Mouse (Mus musculus) neutrophil, adult 5-6 weeks (primary cell): ENCODE data around the gene Ninl. TPM values are rescaled to one million over a fixed set of nuclear protein-coding genes. Genes with fewer than 3 reads are reported as not detected.
A peak's percentile ranks its signal among the peaks of the same experiment; 100 is the strongest.

Experiments used
- ATAC-seq: fragments of 151-379, 151-347 bp; 2 replicates; pipeline ENCODE4 v1.8.0; 2017; ENCODE audit warnings: mild to moderate bottlenecking, moderate TSS enrichment; ENCODE audit not compliant: insufficient number of reproducible peaks, poor library complexity, low FRiP score, severe bottlenecking; ENCODE audit errors: extremely low read depth
- total RNA-seq: library from RNA; stranded (forward); fragments of 200-1000 nt; gene quantifications from 2 replicates; pipeline ENCODE4 v1.2.3, GENCODE M21; 2017

The Ninl gene
- total RNA-seq, 1 experiment from 2014 or later: 0.12 TPM

DNA sequence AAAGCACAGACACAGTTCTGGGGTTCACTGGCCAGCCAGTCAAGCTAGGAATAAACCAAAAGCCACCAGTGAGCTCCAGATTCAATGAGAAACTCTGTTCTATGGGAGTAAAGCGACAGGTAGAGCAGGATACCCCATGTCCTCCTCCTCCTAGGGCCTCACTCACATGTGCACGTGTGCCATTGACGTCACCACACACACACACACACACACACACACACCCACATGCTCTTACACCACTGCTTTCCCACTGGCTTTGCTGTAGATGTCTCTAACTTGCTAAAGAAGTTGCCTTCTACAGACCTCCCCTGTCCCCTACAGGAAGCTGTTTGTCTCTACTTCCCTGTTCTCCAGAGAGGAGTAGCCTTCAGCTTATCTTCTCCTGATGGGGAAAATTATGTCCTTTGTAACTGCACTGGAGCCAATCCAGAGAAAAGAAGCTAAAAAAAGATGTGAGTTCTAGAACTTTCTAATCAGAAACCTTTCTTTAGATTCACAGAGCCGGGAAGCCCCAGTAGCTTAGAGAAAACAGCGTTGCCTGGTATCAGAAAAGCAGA lies 37.5 kb downstream of the Ninl start:
- ATAC-seq: no peak

DNA sequence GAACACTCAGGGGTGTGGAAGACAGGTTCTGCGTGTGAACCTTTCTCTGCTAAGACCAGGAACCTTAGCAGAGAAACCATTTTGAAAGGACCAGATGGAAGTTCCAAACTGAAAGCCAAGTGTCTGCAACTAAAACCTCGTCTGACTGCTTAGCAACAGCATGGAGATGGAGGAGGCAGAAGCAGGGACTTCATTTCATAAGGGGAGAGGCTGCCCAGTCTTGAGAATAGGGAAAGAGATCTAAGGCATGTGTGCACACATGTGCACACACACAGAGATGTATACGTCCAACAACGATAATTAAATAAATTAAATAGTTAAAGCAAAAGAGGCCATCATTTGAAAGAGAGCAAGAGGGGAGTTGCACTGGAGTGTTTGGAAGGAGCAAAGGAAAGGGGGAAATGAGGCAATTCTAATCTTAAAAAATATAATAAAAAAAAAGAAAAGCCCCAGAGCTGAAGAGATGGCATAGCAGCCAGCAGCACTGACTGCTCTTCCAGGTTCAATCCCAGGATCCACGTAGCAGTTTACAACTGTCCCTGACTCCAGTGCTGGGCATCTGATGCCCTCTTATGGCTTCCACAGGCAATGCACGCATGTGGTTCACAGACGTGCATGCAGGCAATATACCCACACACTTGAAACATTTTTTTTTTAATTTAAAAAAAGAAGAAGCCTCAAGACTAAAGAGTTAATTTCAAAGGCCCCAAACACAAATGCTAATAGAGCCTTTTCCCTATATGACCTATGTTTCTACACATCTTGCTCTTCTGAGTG lies 38.6 kb downstream of the Ninl start:
- 0 out of 2 replicates have a peak, but pooled peaks have one; percentile 50 for ATAC-seq

DNA sequence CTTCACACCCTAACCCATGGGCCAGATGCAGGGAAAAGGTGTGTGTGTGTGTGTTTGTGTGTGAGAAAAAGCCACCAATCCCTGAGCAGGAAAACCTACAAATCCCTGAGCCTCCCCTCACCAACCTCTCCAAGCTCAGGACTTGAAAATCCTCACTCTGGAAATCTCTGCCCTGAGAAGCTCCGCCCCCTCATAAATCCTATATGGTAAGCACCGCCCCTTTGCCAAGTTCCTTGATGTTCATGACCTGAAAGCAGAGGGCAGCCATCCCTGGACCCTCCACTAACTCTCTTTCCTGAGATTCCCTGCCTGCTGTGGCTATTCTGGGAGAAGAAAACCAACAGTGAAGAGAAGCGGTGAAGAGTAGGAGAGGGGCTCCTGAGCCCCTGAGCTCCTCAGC lies 40.2 kb downstream of the Ninl start:
- ATAC-seq: no peak

DNA sequence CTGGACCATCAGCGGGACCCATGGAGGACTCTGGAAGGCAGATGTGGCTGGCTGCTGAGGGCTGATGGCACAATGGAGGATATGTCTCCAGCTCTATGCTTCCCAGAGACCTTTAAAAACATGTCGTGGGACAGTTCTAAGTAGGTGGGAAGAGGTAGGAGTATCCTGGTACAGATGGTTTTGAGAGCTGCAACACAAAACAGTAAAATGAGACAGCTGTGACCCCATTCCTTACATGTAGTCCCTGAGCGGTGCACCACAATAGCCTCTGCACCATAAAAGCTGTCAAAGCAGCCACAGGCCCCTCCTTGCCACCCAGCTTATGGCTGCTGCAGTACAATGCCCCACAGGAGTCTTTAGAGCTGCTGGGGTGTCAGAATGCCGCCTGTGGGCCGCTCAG lies 41.6 kb downstream of the Ninl start:
- ATAC-seq: no peak

DNA sequence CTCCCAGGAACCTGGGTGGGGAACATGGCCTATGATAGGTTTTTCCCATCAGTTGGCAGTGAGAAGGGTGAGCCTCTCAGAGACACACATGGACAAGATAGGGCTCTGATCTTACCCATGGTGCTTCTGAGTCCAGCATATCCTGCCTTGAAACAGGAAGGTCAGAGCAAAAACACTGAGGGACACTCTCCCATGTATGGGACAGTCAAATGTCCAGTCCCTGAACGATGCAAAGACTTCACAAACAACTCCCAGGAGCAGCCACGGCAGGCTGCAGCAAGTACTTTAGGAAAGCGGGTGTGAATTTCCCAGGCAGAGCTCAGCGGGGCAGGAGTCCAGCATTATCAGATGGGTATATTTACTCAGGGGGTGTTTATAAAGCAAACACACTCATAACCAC lies 43.9 kb downstream of the Ninl start:
- no peak for ATAC-seq

DNA sequence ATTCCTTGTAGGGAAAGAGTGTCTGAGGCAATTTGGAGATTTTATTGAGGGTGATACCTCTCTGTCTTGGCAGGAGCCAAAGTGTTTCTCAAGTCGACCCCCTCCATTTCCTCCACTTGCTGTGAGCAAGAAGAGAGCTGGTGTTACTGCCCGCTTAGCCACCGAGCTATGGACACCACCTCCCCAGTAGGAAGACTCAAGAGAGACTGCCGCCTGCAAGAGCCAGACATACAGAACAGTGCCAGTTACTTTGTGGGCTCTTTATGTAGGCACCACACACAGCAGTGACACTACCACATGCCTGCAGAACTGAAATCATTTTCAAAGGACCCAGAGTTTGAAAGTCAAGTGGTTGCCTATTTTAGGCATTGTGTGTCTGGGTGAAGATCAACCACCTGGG lies 48.1 kb downstream of the Ninl start:
- no peak for ATAC-seq

DNA sequence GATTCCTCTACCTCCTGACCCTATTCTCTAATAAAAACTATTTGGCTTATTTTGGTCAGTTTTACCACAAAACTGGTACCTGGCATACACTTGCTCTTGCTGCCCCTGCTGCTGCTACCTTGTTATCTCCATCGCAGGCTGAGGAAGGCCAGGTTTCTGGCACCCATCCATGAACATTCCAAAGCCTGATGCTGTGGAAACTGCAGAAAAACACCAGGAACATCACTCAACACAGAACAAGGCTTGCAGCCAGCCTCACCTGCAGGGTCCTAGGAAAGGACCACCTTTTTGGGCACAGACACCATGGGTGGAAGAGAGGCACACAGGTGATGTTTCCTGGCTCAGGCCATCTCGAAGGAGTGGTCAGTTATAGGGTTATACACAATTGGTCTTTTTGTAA lies 48.7 kb downstream of the Ninl start:
- ATAC-seq: no peak

DNA sequence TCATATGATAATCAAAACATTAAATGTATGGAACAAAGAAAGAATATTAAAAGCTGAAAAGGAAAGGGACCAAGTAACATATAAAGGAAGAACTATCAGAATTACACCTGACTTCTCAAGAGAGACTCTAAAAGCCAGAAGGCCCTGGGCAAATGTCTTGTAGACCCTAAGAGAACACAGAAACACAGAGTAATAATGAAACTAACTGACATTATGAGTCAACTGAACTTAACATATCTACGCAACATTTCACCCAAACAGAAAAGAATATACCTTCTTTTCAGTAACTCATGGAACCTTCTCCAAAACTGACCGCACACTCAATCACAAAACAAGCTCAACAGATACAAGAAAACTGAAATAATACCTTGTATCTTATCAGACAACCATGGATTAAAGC lies 53.8 kb downstream of the Ninl start:
- no peak for ATAC-seq

DNA sequence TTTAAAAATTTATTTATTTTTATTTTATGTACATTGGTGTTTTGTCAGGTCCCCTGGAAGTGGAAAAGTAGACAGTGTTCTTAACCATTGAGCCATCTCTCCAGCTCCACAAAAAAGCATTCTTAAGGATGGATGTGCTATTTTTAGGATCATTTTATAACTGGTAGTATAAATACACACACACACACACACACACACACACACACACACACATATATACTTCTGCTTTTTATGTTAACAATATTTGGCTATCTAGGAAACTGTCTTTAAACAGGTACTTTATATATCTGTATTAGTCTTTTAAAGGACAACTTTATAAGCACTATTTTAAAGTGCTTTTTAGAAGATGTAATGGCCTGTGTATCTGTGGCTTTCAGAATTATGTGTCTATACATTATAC lies 57.1 kb downstream of the Ninl start:
- no peak for ATAC-seq

DNA sequence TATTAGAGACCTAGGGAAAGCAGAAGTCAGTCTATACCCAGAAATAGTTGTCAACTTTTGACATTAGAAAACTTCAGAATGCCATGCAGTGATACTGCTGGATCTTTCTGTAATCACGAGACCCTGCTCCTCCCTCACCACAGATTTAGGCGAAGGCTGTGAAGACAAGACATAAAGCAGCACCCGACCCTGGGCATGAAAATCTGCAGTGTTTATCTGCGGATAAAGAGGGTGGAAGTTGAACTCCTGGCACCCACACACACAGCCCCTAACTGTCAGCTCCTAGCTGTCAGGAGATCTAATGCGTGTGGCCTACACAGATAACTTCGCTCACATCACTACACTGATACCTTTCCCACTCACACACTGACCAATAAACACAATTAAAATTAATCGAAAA lies 57.7 kb downstream of the Ninl start:
- ATAC-seq: no peak

DNA sequence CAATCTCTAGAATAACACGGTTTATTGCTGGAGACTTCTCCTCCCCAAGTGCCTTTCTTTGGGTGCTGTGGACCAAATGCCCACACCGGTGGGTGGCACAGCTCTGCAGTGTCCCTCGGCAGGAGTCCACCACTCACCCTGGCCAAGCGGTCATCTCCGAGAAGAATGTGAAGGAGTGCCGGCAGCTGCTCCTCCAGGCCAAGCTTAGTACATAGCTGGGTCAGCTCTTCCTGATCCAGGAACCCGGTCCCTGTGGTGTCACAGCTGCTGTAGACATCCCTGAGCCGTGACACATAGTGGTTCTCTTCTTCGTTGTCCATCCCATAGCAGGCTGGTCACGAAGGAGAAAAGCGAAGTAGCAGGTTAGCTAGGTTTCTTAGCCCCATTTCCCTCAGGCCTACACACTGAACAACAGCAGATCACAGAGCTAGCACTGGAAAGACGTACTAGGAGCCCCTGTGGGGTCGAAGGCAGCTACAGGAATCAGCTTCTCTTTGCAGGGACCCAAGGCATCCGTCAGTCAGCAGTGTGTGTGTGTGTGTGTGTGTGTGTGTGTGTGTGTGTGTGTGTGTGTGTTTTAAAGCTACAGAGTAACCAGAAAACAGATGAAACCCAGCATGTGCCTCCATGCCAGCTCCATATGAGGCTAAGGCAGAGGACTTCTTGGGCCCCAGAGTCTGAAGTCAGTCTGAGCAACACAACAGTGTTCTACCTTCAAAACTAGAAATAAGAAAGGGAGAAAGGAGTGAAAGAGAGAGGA lies 59.1 kb downstream of the Ninl start:
- no peak for ATAC-seq

DNA sequence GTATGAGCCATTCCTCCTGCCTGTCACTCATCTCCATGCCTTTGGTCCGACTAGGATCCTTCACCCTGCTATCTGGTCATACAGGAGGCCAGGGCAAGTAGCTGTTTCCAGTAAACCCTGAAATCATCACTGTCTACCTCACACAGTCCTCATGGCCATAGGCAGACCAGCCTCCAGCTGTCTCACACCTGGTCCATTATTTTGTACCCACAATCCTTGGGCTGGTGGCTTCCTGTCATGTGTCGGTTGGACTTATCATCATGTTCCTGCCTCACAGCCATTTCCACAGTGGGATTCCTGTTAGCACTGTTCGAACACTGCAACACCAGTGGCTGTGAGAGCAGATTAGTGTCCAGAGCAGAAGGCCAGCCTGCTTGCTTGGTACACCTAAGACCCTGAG lies 60.4 kb downstream of the Ninl start:
- no peak for ATAC-seq

DNA sequence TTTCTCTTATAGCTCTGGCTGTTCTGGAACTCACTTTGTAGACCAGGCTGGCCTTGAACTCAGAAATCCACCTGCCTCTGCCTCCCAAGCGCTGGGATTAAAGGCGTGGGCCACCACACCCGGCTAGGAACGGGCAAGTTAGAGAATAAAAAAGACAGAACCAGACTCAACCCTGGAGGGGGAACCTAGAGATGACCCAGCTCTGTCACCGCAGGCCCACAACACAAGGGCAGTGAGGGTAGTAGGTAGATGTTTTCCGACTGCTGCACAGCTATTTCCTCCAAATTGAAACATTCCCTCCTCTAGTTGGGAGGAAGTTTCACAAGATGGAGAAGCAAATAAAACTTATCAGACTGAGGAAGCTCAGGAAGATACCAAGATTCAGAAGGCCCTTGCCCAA lies 61.5 kb downstream of the Ninl start:
- ATAC-seq: no peak

DNA sequence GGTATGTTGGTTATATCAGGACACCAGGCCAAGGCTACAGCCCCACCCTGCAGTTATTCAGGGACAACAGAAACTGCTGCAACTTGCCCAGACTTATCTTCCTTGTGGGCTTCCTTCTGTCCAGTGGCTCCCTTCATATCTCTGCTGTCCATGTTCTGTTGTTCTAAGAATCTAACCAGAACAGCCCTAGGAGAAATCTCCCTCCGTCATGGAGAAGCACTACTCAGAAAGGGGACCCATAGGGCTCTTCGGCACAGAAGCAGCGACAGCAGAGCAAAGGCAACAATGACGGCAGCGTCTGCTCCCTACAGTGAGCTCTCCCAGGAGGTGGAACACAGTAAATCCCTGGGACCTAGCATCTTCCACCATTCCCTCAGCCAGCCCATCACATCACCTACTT lies 62.3 kb downstream of the Ninl start:
- ATAC-seq: no peak

DNA sequence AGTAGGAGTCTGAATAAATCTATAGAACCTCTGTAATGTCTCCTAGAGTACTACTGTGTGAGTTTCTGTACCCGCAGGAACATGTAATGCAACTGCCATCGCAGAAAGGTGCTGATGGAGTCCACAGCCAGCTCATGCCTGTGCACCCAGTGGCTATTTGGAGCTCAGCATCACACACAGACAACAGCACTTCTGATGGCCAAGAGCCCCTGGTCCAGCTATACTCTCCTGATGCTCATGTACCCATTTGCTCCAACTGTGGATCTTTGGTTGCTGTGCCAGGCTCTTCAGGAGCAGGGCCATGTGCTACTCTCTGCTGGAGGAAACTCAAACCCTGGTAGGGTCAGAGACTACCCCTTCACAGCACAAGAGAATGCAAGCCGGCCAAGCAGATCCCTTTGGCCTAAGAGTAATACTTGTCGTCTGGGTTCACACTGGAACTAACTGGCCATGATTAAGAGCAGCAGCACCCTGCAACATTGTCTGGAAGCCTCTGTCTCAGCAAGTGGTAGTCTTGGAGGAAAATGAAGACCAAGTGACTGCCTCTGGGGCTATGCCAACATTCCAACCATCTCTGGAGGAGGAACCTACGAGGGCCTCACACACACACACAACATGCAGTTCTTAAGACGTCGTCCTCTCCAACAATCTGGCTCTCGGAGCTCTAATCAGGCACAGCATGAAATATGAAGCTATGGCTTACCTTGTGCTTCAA lies 65.6 kb downstream of the Ninl start:
- ATAC-seq: no peak

DNA sequence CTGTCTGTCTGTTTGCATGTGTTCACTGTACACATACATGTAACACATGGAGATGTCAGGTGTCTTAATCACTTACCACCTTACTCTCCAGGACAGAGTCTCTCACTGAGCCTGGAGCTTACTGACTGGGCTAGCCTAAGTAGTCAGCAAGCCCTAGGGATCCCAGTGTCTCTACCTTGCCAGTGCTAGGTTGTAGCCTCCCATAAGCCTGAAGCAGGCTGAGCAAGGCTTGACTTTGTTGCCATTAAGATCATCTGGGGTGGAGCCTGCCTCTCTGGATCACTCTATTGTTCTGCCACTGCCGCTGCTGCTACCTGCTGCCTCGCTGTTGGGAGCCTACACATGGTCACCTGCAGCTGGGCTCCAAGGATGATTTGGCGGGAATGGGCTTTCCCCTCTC lies 66.5 kb downstream of the Ninl start:
- no peak for ATAC-seq

DNA sequence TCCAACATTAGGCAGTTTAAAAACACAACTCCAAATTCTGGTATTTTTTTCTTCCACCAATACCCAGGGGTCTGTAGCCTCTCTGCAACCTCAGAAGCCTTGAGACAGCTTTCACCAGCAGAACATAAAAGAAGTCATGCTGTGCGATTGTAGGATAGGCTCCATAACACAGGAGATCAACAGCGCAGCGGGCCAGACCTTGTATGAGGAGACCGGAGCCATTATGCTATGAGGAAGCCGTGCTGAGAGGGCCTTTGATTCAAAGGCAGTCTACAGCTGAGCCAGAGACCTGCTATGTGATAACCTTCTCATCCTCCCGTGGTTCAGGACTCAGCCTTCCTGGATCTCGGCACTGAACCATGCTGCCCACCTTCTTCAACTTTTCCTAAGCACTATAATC lies 67.3 kb downstream of the Ninl start:
- ATAC-seq: no peak

DNA sequence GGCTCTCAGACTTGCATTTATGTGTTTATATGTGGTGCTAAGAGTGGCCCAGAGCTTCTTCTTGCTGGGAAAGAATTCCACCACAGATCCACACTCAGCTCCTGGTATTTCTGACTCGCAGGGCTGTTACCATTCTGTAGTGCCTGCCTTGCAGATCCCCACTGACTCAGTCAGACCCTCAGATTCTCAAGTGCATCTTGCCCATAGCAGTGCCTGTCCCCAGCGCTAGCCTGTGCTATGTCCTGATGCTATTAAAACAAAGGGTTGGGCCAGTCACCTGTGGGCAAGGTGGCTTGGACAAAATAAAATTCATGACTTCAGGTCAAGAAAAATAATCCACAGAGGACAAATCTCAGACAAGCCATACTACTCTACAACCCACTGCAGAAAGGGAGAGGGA lies 70.0 kb downstream of the Ninl start:
- no peak for ATAC-seq

DNA sequence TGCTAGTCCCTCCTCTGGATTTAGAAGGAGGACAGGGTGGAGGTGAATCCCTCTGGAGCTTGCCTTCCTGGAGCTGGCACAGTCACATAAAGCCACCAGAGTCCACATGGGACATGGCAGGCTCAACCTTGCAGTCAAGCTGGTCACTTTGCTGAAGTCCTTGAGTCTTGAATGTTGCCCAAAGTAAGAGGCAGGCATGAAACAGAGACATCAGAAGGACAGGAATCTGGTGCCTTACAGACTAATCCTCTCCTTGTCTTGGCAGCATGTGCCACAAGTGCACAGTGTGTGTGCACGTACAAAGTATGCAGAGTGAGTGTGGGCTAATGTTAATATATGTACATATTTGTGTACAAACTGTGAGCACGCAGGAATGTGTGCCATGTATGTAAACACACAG lies 71.7 kb downstream of the Ninl start:
- ATAC-seq: no peak

DNA sequence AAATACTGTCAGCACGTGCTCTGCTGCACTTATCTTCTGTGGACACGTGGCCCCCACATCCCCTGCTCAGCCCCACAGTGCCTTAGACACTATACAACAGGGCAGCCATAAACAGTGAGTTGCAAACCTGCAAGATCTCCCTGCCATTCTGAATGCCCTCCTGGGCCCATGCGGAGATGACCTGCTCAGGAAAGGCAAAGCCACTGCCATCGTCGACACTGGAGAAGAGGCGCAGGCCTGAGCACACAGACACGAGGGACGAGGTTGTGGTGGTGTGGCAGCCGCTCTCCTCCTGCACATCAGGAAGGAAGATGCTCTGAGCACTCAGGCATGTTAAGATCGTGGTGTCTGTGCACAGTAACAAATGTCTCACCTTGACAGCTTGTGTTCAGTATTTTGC lies 73.2 kb downstream of the Ninl start:
- ATAC-seq: no peak
